Mouse (Mus musculus) neural tube, embryonic 15.5 days (tissue): ENCODE measurements around the gene Ptbp1. TPM values are rescaled to one million over a fixed set of nuclear protein-coding genes. Genes with fewer than 3 reads are reported as not detected.

ENCODE experiments used
- ATAC-seq: fragments of 200-750 bp; cut with Nextera tagmentation; 2 replicates; pipeline ENCODE4 v1.8.0; 2017; ENCODE audit warnings: mild to moderate bottlenecking, moderate TSS enrichment, moderate library complexity; ENCODE audit not compliant: low FRiP score
- H3K27ac ChIP-seq: fragments of 300-500 bp; sonication (generic); replicated peaks from 2 replicates; pipeline ENCODE4 v1.5.1; 2015; ENCODE audit warnings: mild to moderate bottlenecking, inconsistent platforms
- H3K27me3 ChIP-seq: fragments of 300-500 bp; sonication (generic); replicated peaks from 2 replicates; pipeline ENCODE4 v1.6.1; 2015; ENCODE audit warnings: inconsistent platforms
- H3K36me3 ChIP-seq: fragments of 300-500 bp; sonication (generic); 2 replicates; pipeline ENCODE4 v1.6.1; 2015; ENCODE audit warnings: inconsistent platforms
- H3K4me1 ChIP-seq: fragments of 300-500 bp; sonication (generic); 2 replicates; pipeline ENCODE4 v1.6.1; 2015; ENCODE audit warnings: inconsistent platforms
- H3K4me2 ChIP-seq: fragments of 300-500 bp; sonication (generic); 2 replicates; pipeline ENCODE4 v1.6.1; 2015; ENCODE audit warnings: inconsistent platforms, mild to moderate bottlenecking, moderate library complexity
- H3K4me3 ChIP-seq: fragments of 300-500 bp; sonication (generic); replicated peaks from 2 replicates; pipeline ENCODE4 v1.5.1; 2015; ENCODE audit warnings: mild to moderate bottlenecking, inconsistent platforms
- H3K9ac ChIP-seq: fragments of 300-500 bp; sonication (generic); replicated peaks from 2 replicates; pipeline ENCODE4 v1.6.1; 2015; ENCODE audit warnings: mild to moderate bottlenecking, inconsistent platforms
- H3K9me3 ChIP-seq: fragments of 300-500 bp; sonication (generic); replicated peaks from 2 replicates; pipeline ENCODE4 v1.6.1; 2016; ENCODE audit warnings: inconsistent platforms
- WGBS: fragments of 180-500 bp; shearing (Covaris S2); methylation state at CpG from one replicate; pipeline ENCODE4 v1.1.7; 2015; ENCODE audit warnings: mixed read lengths; 5-methylcytosine and 5-hydroxymethylcytosine counted together
- polyA plus RNA-seq: library from polyadenylated mRNA; unstranded; fragments of >200 nt; fragmentation: Nextera tagmentation; extraction: Ambion mirVana; gene quantifications from 2 replicates; pipeline ENCODE4 v1.2.1, GENCODE M21; 2015

Ptbp1 gene
- polyA plus RNA-seq, 1 experiment from 2014 or later: 55.8 TPM

DNA sequence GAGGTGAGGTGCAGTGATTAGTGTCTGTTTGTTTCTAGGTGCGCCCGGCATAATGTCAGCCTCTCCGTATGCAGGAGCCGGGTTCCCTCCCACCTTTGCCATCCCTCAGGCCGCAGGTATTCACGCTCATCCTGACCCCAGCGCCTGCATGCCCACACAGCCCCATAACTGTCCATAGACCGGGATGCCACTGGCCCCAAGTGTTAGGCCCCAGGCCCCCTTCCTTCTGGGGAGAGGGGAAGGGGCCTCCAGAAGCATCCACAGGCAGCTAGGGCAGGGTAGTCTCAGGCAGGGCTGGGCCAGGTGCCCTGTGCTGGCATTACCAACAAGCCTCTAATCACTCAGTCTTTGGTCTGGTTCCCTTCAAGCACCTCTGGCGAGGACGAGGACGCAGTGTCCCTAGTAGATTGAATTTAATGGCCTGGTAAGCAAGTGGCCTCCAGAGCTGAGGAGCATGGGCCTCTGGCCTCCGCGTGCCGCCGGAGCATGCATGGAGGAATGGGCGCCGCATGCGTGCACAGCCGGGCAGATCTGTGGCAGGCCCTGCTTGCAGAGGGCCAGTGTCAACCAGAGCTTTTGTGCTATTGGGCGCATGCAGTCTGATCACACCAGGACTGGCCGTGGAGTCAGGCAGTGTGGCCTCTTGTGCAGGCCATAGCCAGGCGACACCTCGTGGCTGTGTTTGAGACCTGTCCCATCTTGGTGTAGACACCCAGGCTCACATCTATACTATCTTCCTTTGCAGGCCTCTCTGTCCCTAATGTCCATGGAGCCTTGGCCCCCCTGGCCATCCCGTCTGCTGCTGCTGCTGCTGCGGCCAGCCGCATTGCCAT, 6.1 kb downstream of the Ptbp1 start:
- H3K27me3 ChIP-seq: no peaks in the 10 kb centered on the region
- no peaks in the 10 kb centered on the region for H3K9me3 ChIP-seq
- no peak overlapping the region for H3K9ac ChIP-seq
- H3K27ac ChIP-seq: 0 out of 2 replicates have a peak overlapping the region, but pooled peaks have one; percentile 0
- H3K4me2 ChIP-seq: no peak overlapping the region
- H3K36me3 ChIP-seq: peaks cover 69% of the 10 kb centered on the region
- H3K4me1 ChIP-seq: peaks cover 64% of the 10 kb centered on the region
- no peak overlapping the region for H3K4me3 ChIP-seq
- no peak for ATAC-seq
- WGBS: 89% methylated on average over 26 of the region's 26 CpGs

DNA sequence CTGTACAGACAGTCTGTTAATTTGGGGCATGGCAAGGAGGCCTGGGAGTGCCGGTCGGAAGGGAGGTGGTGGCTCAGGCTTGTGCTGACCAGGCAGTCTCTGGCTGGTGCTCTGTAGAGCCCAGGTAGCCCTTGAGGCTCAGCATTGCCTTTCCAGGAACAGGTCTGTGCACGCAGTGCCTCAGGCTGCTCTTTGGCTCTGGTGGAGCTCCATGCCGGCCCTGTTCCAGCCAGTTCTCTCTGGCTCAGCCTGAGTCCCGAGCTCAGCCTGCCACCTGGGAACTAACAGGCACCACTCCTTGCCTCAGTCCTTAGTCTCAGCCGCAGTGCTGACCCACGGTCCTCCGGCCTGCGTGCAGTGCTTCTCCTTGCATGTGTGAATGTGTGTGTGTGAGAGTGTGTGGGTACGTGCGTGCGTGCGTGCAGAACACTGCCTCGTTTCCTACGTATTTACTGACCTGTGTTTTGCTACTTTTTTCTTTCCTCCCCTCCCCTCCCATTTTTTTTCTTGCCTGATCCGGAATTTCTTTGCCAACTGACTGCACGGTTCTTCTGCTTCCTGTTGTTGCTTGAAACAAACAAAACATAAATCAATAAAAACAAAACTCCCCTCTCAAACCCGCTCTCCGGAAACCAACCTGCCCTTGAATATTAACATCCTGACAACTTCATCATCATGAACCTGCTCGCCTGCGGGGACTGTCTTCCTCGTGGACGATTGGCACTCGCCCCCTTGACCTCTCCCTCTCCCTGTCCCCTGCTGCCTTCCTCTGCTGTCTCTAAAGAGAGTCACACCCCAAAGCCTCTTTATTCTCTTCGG, 7.2 kb downstream of the Ptbp1 start:
- H3K4me1 ChIP-seq: peaks cover 62% of the 10 kb centered on the region
- 72% methylated on average over 25 of the region's 25 CpGs for WGBS
- peaks cover 80% of the 10 kb centered on the region for H3K36me3 ChIP-seq
- 0 out of 2 replicates have a peak overlapping the region, but pooled peaks have one; percentile 23 for H3K27ac ChIP-seq
- ATAC-seq: no peak
- H3K27me3 ChIP-seq: no peaks in the 10 kb centered on the region
- no peak overlapping the region for H3K9ac ChIP-seq
- no peak overlapping the region for H3K4me2 ChIP-seq
- no peak overlapping the region for H3K4me3 ChIP-seq
- H3K9me3 ChIP-seq: no peaks in the 10 kb centered on the region

DNA sequence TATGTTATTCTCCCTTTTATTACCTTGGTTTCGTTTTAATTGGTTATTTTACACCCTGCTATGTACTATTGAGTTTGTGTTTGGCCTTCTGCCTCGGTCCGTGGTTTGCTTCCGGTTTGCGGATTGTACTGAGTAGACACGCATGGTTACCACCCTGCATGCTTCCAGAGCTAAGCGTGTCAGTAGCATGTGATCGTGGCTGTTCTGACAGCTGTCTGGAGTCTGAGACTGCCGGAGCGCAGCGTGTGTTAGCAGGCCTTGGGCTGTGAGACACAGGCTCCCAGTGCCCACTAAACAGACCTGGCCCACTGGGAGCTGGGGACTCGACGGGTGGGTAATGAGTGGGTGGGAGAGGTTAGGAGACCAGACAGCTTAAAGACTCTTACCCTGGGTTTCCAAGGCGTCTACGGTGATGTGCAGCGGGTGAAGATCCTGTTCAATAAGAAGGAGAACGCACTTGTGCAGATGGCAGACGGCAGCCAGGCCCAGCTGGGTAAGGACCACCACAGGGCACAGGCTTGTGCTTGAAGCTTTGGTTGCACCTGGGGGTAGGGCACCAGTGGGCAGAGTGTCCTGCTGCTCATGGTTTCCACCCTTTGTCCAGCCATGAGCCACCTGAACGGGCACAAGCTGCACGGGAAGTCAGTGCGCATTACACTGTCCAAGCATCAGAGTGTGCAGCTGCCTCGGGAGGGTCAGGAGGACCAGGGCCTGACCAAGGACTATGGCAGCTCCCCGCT, 8.0 kb downstream of the Ptbp1 start:
- Histone ChIP-seq H3K36me3 (peaks cover 84% of the 10 kb centered on the region), H3K9me3 (no peaks in the 10 kb centered on the region), H3K27ac (0 out of 2 replicates have a peak overlapping the region, but pooled peaks have one; percentile 23), H3K4me2 (no peak overlapping the region), H3K27me3 (no peaks in the 10 kb centered on the region), H3K4me3 (no peak overlapping the region), H3K9ac (no peak overlapping the region), H3K4me1 (peaks cover 57% of the 10 kb centered on the region)
- ATAC-seq: no peak
- WGBS: 74% methylated on average over 23 of the region's 23 CpGs

DNA sequence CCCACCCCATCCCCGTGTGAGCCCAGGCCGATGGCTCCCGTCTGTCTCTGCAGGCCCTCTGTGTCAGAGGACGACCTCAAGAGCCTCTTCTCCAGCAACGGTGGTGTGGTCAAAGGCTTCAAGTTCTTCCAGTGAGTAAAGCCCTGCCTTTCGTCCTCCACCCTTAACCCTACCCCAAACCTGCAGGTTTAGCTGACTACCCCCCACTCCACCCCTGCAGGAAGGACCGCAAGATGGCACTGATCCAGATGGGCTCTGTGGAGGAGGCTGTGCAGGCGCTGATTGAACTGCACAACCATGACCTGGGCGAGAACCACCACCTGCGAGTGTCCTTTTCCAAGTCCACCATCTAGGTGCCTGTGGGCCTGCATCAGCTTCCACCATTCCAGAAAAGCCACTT, 8.7 kb downstream of the Ptbp1 start:
- H3K36me3 ChIP-seq: peaks cover 83% of the 10 kb centered on the region
- H3K4me2 ChIP-seq: no peak overlapping the region
- peaks cover 54% of the 10 kb centered on the region for H3K4me1 ChIP-seq
- H3K9me3 ChIP-seq: no peaks in the 10 kb centered on the region
- WGBS: 76% methylated on average over 10 of the region's 10 CpGs
- H3K27me3 ChIP-seq: no peaks in the 10 kb centered on the region
- no peak for ATAC-seq
- H3K4me3 ChIP-seq: no peak overlapping the region
- no peak overlapping the region for H3K9ac ChIP-seq
- H3K27ac ChIP-seq: no peak overlapping the region

DNA sequence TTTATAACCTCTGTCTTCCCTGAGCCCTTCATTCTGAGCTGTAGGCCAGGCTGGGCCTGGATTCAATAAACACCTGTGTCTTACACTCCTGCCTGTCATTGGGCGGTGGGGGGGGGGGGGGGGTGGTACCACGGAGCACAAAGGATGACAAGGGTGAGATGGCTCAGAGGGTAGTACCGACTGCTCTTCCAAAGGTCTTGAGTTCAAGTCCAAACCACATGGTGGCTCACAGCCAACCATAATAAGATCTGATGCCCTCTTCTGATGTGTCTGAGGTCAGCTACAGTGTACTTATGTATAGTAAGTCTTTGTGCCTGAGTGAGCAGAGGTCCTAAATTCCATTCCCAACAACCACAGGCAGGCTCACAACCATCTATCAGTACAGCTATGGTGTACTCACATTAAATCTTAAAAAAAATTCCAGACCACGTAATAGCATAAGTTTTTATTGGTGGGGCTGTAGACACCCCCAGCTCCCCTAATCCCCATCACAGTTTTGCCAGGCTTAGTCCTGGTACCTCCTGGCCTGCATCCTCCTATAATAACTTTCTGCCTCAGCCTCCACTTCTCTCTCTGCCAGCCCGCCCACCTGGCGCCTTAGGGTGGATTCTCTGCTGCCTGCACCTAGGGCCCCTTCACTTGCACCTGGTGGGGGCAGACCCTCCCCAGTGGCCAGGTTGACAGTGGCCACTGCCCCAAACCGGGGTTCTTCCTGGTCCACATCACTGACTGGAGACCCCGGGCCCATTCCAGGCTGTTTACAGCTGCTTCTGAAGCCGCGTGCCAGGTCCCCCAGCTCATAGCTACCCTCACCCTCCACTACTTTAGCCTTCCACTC, 10.3 kb downstream of the Ptbp1 start:
- Histone ChIP-seq H3K4me2 (no peak overlapping the region; the same call in 1 of the 2 replicates), H3K27ac (peak overlapping the region; percentile 51; the same call in 1 of the 2 replicates), H3K36me3 (peaks cover 76% of the 10 kb centered on the region), H3K9me3 (no peaks in the 10 kb centered on the region), H3K4me1 (peaks cover 45% of the 10 kb centered on the region), H3K4me3 (no peak overlapping the region), H3K27me3 (no peaks in the 10 kb centered on the region), H3K9ac (peak overlapping the region; percentile 20; the same call in 1 of the 2 replicates)
- WGBS: 63% methylated on average over 8 of the region's 10 CpGs
- peak; percentile 9; the same call in 1 of the 2 replicates for ATAC-seq

DNA sequence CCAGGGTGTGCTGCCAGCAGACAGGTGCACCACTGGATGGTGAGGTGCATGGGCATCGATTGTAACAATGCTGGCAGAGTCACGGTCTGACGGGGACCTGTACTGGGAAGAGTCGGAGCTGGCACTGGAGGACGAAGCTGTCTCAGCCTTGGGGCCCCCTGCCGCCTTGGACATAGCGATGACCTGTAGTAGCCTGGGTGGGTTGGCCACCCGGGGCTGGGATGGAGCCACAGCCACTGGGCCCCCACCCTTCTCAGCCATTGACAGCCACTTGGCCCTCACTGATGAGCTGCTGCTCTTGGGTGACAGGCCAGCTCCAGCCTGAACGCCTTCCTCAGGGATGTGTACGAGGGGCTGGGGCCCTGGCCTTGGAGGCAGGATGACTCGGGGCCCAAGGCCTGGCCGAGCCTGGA, 11.0 kb downstream of the Ptbp1 start:
- Histone ChIP-seq H3K36me3 (peaks cover 75% of the 10 kb centered on the region), H3K27ac (peak overlapping the region; percentile 51; the same call in 1 of the 2 replicates), H3K4me1 (peaks cover 46% of the 10 kb centered on the region), H3K4me2 (no peak overlapping the region), H3K9ac (peak overlapping the region; percentile 20; the same call in 1 of the 2 replicates), H3K27me3 (no peaks in the 10 kb centered on the region), H3K4me3 (no peak overlapping the region), H3K9me3 (no peaks in the 10 kb centered on the region)
- WGBS: 64% methylated on average over 12 of the region's 12 CpGs
- ATAC-seq: peak; percentile 6

DNA sequence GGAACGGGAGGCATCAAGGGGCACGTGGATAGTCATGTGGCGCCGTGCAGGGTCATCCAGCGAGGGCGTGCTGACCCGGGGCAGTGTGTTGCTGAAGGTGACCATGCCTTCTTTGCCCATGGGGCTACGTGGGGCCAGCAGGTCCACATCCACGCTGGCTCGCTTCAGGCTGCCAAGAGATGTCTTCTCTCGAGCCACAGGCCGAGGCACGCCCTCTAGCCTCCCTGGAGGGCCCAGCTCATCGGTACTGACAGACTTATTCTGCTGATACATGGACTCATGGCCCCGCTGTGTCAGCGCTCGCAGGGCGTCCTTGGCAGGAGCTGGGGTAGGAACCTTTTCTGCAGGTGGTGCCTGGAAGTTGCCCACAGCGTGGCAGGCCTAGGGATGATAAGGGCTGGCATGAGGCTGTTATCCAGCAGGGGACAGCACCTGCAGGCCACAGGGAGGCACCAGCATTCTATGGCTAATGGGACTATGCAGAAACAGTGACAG, 11.6 kb downstream of the Ptbp1 start:
- ATAC-seq: no peak
- H3K27me3 ChIP-seq: no peaks in the 10 kb centered on the region
- H3K36me3 ChIP-seq: peaks cover 68% of the 10 kb centered on the region
- peak overlapping the region; percentile 50 for H3K27ac ChIP-seq
- no peak overlapping the region for H3K4me3 ChIP-seq
- H3K4me1 ChIP-seq: peaks cover 48% of the 10 kb centered on the region
- no peak overlapping the region for H3K4me2 ChIP-seq
- WGBS: 74% methylated on average over 19 of the region's 19 CpGs
- no peaks in the 10 kb centered on the region for H3K9me3 ChIP-seq
- no peak overlapping the region for H3K9ac ChIP-seq

DNA sequence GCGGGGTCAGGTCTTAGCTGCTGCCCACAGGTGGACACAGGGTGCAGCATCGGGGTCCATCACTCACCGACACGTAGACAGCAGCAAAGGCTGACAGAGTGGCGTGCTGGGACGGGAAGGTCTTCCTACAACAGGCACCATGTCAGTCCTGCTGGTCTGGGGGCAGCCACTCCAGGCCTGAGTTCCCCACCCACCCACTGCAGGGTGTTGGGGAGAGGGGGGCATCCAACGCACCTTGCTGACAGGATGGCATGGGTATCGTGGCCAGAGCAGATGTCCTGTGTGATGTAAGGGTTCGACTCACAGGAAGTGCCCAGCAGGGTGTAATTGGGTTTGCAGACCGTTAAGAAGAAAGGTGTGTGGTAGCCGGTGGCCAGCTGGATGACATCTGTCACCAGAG, 12.4 kb downstream of the Ptbp1 start:
- 71% methylated on average over 11 of the region's 11 CpGs for WGBS
- Histone ChIP-seq H3K27ac (no peak overlapping the region; the same call in 1 of the 2 replicates), H3K36me3 (peaks cover 64% of the 10 kb centered on the region), H3K27me3 (no peaks in the 10 kb centered on the region), H3K4me3 (no peak overlapping the region), H3K9ac (no peak overlapping the region), H3K9me3 (no peaks in the 10 kb centered on the region), H3K4me2 (no peak overlapping the region), H3K4me1 (peaks cover 55% of the 10 kb centered on the region)
- ATAC-seq: no peak

DNA sequence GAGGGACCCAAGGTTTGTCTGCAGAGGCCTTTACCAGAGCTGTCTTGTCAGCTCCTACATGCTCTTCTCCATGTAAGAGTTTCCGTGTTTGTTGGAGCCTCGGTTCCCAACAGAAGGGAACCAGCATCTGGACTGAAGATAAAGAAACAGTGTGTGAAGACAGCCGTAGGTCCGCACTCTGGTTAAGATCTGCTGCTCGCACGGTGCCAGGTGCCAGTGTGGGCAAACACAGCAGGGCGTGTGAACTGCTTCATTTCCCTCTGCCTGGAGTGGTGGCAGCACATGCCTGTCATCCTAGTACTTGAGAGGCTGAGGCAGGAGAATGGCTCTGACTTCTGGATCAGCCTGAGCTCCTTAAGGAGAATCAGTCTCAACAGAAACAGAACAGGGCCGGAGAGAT, 17.6 kb downstream of the Ptbp1 start:
- H3K9ac ChIP-seq: no peak overlapping the region
- H3K27ac ChIP-seq: no peak overlapping the region; the same call in 1 of the 2 replicates
- peak overlapping the region; percentile 70 for H3K4me3 ChIP-seq
- WGBS: 80% methylated on average over 8 of the region's 8 CpGs
- peaks cover 56% of the 10 kb centered on the region for H3K4me1 ChIP-seq
- ATAC-seq: no peak
- no peaks in the 10 kb centered on the region for H3K9me3 ChIP-seq
- peak overlapping the region; percentile 89 for H3K4me2 ChIP-seq
- H3K27me3 ChIP-seq: no peaks in the 10 kb centered on the region
- H3K36me3 ChIP-seq: peaks cover 21% of the 10 kb centered on the region

DNA sequence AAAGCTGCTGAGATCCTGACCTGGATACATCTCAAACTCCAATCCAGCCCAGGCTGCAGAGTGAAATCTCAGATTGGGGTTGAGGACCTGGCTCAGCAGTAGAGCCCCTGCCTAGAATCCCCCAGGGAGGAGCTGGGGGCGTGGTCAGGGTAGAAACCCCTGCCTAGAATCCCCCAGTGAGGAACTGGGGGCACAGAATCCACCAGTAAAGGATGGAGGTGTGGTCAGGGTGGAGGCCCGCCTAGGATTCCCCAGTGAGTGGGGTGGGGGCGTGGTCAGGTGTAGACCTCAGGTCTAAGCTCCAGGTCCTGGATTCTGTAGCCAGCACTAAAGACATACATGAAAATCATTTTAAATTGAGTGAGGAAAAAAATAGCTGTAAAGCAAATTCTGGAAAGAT, 18.6 kb downstream of the Ptbp1 start:
- H3K27ac ChIP-seq: peak overlapping the region; percentile 91
- ATAC-seq: no peak
- peak overlapping the region; percentile 89 for H3K4me2 ChIP-seq
- H3K9ac ChIP-seq: peak overlapping the region; percentile 95
- H3K9me3 ChIP-seq: no peaks in the 10 kb centered on the region
- H3K4me3 ChIP-seq: peak overlapping the region; percentile 70
- H3K36me3 ChIP-seq: peaks cover 15% of the 10 kb centered on the region
- peaks cover 50% of the 10 kb centered on the region for H3K4me1 ChIP-seq
- H3K27me3 ChIP-seq: no peaks in the 10 kb centered on the region
- WGBS: 40% methylated on average over 3 of the region's 3 CpGs
